Mouse (Mus musculus): ENCODE results near the gene Lypd5.
"Not testable (repeated sequence)": the region's sequence is repeated elsewhere in the genome, so short reads cannot be mapped to it uniquely, and the experiment has no call there.

Lypd5 gene

GRCm38 (mm10) chr7:24384070-24384469 lies 35.1 kb downstream of the Lypd5 start:
- DNase-seq (ENCODE audit: low read depth): peak; percentile 85

- no peak for DNase-seq (ENCODE audit: low read depth)
These were observed 35.8 kb downstream of the Lypd5 start for GRCm38 (mm10) chr7:24384827-24385226.

GRCm38 (mm10) chr7:24387059-24387556 lies 38.1 kb downstream of the Lypd5 start:
- DNase-seq (ENCODE audit: low read depth): no peak

- no peak for DNase-seq (ENCODE audit: low read depth)
These were observed 40.7 kb downstream of the Lypd5 start for GRCm38 (mm10) chr7:24389516-24390187.

- DNase-seq (ENCODE audit: low read depth): no peak
These were observed 41.5 kb downstream of the Lypd5 start for GRCm38 (mm10) chr7:24390512-24390911.

- no peak for DNase-seq (ENCODE audit: low read depth)
These were observed 42.1 kb downstream of the Lypd5 start for GRCm38 (mm10) chr7:24391077-24391476.

- DNase-seq (ENCODE audit: low read depth): no peak
These were observed 42.7 kb downstream of the Lypd5 start for GRCm38 (mm10) chr7:24391687-24392086.

- no peak for DNase-seq (ENCODE audit: low read depth)
These were observed 45.1 kb downstream of the Lypd5 start for GRCm38 (mm10) chr7:24394054-24394453.

- no peak for DNase-seq (ENCODE audit: low read depth)
These were observed 45.6 kb downstream of the Lypd5 start for GRCm38 (mm10) chr7:24394475-24395161.

GRCm38 (mm10) chr7:24396832-24397231 lies 47.8 kb downstream of the Lypd5 start:
- DNase-seq (ENCODE audit: low read depth): no peak

- no peak for DNase-seq (ENCODE audit: low read depth)
These were observed 49.4 kb downstream of the Lypd5 start for GRCm38 (mm10) chr7:24398364-24398913.

GRCm38 (mm10) chr7:24399256-24400081 lies 50.5 kb downstream of the Lypd5 start, which contains the start of gene Smg9:
Smg9 (plus strand) TSS chr7:24399619.
- DNase-seq (ENCODE audit: low read depth): peak; percentile 97

GRCm38 (mm10) chr7:24400082-24400452 lies 51.1 kb downstream of the Lypd5 start:
- no peak for DNase-seq (ENCODE audit: low read depth)

- not testable (repeated sequence) for DNase-seq (ENCODE audit: low read depth)
These were observed 51.5 kb downstream of the Lypd5 start for GRCm38 (mm10) chr7:24400489-24400888.

- no peak for DNase-seq (ENCODE audit: low read depth)
These were observed 53.9 kb downstream of the Lypd5 start for GRCm38 (mm10) chr7:24402851-24403250.
